Mouse (Mus musculus) granulocyte monocyte progenitor cell, adult 5-6 weeks (primary cell): ENCODE data around the gene Lrit3. TPM values are rescaled to one million over a fixed set of nuclear protein-coding genes. Genes with fewer than 3 reads are reported as not detected.
A peak's percentile ranks its signal among the peaks of the same experiment; 100 is the strongest.

Source experiments
- ATAC-seq: replicated peaks from 2 replicates; pipeline ENCODE4 v1.8.0; 2016; ENCODE audit warnings: mild to moderate bottlenecking, moderate TSS enrichment, inconsistent platforms; ENCODE audit not compliant: poor library complexity, severe bottlenecking
- total RNA-seq, 2 experiments: library from RNA; stranded (forward) in 1 of 2; stranded (reverse) in 1 of 2; fragments of 200-712, 200-1000 nt in 1 of 2; fragments of >200 nt in 1 of 2; fragmentation: Nextera tagmentation in 1 of 2; gene quantifications; 2 replicates each; pipeline ENCODE4 v1.2.3; 2014 to 2017

Lrit3 gene
- total RNA-seq (2014; fragmentation: Nextera tagmentation) (not detected in 2 replicates), total RNA-seq (2017) (not detected in 2 replicates)

DNA sequence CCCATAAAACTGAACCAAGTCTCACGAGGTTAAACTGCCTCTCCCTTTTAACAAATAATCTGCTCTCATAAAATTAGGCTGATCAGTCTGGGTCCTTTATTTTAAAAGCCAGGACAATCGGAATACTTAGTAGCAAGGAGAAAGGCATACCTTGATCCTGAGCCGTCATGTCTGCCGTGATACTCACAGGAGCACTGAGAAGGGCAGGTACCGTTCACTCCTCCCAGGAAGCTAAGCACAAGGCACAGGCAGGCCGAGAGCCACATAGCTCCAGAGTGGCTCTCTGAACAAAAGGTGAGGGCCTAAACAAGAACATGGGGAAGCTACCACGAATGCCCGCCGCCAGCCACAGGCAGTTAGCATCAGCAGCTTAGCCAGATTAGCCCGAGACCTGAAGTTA, at the start of gene Lrit3:
Gene Lrit3, minus strand, starts transcription at position 266 of the 400 bp plus-strand sequence.
- no peak for ATAC-seq

DNA sequence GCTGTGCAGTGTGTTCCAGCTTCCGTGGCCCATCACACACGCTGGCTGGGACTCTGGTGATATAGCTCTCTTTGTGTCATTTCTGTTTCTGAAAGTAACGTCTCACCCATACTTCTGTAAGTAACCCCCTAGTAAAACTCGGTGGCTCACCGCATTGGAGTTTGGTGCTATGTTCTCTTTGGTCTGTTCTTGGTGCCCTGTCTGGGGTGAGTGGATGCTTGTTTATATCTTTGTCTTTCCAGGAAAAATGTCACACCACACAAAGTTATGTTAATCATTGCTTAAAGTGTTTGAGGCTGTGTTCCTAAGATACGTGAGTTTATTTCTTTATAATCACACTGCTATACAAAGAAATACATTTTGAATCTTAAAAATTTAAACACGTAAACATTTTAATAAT, 43.0 kb upstream of the Lrit3 start:
- no peak for ATAC-seq

DNA sequence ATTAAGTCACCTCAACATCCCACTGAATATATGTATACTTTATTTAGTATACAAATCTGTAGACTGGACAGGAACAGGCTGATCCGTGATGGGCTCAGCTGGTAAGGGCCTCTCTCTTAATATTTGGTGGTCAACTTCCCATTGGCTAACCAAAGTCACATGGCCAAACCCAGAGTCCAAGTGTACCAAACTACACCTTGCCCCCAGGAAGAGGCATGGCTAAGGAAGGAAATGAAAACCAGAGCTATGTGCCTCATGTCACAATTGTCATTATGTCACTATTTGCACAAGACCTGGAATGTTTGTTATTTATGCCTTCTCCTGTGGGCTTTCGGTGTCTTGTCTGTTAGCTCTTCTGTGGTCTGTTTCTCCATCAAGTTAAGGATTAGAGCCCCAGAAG, 42.0 kb upstream of the Lrit3 start:
- peak; percentile 66 for ATAC-seq

DNA sequence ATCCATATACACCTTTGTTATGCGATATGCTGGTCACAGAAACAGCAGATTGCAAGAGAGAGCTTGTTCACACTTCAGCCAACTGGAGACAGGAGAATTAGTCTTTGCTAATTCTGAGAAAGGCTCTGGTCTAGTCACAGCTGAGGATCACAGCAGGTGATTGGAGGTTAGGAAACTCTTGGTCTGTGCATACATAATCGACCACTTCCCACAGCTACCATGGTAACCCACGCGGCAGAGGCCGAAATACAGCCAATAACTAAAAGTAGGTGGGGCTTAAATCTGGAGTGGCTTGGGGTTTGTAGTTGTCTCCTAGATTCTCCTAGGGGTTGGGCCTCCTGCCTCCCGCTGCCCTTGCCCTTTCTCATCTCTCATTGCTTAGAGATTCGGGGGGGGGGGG, 34.2 kb upstream of the Lrit3 start:
- 0 out of 2 replicates have a peak, but pooled peaks have one; percentile 21 for ATAC-seq

DNA sequence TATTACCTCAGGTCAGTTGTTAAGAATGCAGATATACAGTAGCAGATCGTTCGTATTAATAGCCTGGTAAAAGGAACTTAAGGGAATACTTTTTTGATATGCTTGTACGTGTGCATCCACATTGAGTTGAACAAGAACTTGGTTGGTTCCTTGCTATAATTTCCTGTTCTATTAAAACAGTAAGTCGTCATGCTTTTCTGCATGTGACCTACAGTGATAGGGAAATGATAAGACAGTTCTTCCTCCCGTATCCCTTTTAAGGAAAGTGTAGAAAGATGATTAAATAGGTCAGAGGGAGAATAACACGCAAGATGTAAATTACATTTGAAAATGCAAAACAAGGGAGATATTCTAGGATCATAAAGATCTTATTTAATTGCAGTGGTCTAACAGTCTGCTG, 33.1 kb upstream of the Lrit3 start:
- no peak for ATAC-seq

DNA sequence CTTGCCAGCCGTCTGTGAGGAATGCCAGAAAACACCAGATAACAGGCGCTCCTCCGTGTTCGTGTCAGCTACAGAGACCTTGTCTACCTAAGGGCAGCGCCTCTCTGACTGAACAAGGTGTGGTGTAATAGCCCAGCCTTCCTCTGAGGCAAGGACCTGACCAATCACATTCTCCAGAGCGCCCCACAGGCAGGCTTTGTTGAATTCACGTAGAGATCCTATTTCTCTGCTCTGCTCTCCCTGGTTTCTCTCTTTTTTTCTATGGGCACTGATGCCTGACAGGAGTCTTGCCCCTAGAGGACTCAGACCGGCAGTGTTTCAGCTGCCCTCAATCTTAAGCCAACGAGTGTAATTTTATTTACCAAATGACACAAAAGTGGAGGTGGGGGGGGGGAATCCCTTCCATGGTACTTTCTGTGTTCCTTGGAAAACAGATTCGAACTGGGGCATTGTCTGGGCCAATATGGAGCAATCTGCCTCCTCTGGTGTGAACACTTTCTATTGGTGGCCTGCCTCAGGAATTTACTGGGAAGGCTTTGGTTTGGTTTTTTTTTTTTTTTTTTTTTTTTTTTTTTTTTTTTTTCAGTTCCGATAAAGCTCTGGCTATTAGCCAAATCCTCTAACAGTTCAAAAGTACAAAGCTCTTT, 32.3 kb upstream of the Lrit3 start:
- no peak for ATAC-seq

DNA sequence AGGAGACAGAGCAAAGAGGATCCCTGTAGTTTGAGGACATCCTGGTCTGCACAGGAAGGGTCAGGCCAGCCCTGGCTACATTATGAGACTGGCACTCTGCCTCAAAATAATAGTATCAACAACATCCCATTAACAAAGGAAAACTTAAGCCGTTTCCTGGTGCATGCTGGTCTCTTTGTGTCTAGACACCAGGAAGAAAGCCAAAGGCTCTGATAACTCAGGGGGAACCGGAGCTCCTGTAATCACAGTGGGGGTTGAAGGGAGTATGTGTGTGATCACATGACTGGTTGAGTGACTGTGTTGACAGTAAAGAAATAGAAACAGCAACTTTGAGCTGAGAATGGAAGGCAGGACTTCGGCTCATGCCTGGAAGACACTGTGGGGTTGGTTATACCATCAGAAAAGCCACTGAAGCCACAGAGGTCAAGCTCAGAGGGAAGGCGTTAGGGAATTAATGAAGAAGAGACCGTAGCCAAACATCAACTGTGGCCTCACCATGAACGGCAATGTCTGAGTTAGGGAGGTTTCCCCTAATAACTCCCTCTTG, 31.6 kb upstream of the Lrit3 start, which contains the start of gene Cfi:
Gene Cfi, plus strand, starts transcription at position 497 of the 547 bp plus-strand sequence.
- ATAC-seq: no peak

DNA sequence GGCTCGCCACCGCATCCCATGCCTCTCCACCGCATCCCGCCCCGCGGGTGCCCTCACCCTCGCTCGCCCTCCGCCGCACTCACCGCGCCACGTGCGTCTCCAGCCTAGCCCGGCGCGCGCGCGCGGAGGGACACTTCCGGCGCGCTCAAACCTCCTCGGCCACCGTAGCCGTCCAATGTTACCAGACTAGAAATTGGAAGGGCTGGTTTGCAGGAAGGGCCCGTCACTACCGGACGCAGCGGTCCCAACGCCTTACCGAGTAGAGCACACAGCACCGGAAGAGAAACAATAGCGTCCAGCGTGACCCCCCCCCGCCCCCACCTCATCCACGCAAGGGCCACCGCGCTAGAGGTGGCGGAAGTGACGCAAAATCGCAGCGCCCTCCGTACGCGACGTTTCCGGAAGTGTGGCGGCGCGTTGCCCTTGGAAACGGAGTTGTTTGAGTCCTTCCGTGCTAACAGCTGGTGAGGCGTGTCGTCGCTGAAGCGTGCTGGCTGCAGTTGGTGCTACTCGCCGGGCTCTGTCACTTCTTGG, 27.3 kb upstream of the Lrit3 start, which contains the start of gene Gar1:
Gene Gar1, minus strand, starts transcription at position 362 of the 534 bp plus-strand sequence.
- ATAC-seq: peak; percentile 89

DNA sequence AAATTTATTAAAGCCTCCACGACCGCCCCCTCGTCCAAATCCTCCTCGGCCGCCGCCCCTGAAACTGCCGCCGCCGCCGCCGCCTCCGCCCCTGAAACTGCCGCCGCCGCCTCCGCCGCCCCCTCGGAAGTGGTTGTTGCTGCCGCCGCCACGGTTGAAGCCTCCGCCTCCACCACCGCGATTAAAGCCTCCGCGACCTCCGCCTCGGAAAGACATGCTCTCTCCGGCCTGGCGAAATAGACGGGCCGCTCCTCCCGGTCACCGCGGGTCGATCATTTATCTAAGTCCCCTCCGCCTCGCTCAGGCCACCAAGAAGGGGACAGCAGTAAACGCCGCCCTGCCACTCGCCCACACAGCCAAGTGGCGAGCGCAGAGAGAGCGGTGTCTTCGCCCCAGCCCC, 26.8 kb upstream of the Lrit3 start:
- peak; percentile 40 for ATAC-seq

DNA sequence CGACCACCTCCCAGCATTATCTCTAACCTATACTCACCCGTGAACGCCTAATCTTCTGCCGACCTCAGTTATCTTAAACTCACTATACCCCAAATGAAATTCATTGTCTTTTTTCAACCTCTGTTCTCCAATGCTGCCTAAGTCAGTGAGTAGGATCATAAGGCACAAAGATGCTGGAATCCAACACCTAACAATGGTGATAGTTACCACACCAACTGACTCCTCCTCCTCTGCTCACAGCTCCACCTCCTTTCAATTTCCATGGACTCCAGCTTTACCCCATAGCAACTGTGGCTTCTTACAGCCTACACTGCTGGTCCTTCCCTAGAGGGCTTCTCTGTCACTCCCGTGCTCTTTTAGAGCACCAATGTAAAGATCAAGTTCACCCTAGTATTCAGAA, 23.9 kb upstream of the Lrit3 start:
- ATAC-seq: no peak

DNA sequence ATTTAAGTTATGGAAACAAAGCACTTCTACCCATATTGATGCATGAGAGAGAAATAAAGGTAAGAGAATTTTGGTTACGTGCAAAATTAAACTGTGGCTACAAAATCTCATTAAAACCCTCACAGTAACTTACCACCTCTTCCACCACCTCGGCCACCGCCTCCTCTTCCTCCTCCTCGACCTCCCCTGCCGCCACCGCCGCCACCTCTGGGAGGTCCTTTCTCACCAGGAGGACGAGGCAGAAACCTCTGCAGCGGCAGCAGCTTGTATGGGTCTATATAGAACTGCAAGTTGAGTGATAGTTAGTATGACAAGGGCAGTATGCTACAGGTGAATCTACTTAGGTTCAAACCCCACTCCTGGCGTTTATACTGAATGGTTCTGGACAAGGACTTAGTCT, 22.9 kb upstream of the Lrit3 start:
- ATAC-seq: no peak

DNA sequence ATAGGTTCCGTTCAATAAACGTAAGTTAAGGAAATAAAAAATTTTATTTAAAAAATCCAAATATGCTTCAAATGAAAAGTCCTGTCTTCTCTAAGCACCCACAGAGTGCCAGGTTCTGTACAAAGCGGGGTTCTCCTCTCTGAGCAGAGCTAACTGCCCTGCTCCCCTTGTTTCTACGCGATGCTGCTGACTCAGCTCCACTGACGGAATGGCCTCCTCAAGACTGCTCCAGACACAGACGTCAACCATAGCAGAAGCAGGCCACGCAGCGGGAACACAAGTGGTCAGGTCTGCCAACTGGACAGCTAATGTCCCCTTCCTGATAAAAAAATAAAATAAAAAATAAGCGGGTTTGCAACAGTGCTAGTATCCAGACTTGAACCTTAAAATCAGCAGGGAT, 21.1 kb upstream of the Lrit3 start:
- no peak for ATAC-seq

DNA sequence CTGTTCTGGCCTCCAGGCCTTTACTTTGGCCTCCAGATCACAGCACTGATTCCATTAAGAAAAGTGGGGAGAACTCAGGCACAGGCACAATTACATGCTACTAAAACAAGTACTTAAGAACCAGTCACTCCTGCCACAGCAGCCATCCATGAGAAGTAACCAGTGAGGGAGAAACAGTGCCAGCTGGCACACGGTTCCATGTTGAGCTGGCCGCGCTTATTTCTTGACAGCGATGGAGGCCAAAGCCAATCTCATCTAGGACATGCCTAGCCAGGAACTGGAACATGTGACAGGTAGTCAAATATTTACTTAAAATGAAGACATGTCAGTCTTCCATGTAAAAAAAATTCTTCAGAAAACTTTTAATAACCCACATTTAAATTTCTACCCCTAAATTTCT, 20.3 kb upstream of the Lrit3 start:
- no peak for ATAC-seq

DNA sequence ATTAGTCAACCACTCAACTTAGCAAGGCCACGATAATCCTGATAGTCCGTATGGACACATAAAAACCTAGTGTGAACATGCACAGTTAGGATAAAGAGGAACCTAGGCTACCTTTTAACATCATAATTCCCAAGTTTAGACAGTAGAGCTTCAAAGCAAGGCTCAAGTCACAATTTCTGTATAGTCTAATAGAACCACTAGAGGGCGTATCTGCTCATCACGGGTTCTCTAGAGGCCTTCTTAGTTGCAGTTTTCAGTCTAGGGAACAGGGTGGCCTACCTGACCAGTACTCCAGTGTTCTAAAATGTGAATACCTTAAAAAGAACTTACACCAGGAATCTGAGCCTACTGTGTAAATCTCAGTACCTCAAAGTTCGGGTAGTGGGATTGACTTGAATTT, 19.5 kb upstream of the Lrit3 start:
- ATAC-seq: peak; percentile 93

DNA sequence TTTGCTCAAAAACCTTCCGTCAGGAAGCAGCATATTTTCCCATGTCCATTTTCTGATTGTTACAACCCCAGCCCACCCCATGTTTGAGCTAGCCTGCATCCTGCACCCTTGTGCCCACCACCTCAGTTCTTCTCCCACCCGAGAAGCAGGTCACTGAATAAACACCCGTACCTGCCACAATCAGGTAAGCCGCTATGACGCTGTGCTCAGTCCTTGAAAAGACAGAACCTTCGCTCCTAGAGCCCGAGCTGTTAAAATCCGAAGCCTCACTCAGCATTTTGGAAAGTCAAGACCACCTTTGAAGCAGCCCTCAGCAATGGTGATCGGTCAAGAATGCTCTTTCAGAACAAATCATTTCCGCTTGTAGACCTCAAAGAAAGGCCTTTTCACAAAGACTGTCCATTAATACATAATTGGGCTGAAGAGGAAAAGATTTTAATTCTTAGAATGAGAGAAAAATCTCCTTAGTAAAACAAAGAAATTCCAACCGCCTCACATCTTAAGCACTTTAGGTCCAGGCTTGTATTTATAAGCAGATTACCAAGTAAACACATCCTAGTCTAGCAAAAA, 18.5 kb upstream of the Lrit3 start, which contains the start of gene Rrh:
Gene Rrh, minus strand, starts transcription at position 382 of the 570 bp plus-strand sequence.
- no peak for ATAC-seq

DNA sequence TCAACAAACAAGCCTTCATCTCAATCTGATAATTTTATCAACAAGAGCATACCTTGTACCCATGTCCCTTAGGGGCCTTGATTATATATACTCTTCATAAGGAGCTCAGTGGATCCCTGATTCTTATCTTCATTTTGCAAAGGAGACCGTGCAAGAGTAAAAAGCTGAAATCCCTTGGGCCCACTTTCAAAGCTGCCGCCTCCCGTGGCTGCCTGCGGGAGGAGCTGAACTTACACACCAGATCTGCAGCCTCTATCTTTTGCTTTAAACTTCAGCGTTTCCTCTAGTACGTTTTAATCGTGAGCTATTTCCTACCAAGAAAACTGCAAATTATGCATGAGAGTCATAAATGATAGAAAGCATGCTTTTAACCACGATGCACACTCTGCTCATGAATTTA, 17.9 kb upstream of the Lrit3 start:
- no peak for ATAC-seq

DNA sequence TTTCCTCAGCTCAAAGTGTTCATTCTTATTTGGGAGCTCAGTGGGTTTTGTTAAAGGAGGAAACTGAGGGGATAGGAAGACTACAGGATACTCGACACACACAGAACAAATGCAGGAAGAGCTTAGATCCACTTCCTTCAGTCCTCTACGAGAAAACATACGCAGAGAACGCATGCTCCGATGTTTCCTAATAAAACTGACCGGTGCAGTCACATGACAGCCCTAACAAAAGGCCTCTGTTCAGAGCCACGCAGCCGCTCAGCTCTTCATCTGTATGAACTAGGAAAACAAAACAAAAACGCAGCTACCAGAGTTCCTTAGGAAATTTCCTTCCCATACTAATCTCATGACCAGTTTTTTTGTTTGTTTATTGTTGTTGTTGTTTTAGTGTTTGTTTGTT, 17.0 kb upstream of the Lrit3 start:
- ATAC-seq: no peak

DNA sequence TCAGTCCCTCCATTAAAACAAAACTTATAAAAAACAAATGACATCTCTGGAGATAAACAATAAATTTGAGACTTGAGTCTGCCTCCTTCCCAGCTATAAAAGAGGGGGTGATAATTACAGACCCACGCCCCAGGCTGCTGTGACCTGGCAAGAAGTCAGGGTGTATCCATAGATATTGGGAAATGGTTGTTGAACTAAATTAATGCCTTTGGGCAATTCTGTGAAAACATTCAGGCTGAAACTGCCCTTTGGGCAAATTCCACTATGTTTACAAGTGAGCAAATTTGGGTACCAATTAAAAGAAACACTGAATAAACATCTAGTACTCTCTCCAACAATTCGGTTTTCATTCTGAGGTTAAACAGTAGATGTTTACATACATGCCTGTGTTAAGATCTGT, 4.8 kb downstream of the Lrit3 start:
- no peak for ATAC-seq

DNA sequence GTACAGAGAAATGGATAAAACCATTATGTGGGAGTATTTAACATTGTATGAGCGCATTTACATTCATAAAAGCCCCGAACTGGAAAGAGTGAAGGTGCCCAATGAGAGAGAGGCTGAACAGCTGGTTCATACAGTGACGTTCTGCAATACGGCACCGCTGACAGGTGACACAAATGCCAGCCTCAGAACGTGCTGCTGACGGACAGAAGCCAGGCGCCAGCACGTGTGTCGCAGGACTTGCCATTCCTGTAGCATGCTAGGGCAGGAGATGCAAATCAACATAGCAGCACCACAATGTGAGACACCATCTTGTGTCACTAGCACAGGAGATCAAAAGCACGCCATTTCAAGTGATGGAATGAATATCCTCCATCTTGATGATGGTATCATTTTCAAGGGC, 5.3 kb downstream of the Lrit3 start:
- ATAC-seq: no peak

DNA sequence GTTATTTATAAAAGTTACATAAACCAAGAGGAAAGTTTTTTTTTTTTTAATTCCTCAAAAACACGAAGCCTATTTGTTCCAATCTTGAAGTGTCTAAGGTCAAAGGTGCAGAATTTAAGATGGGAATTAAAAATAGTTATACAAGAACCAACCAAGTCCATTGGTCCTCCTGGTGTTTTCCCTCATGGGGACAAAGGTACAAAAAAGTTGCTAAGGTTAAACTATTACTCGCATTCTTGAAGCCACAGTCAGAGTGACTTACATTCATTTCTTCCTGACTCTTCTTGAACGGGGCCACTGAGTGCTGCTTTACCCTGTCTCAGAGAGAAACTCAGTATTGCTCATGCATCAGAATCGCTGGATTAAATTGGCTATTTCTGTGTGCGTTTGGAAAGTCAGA, 6.5 kb downstream of the Lrit3 start:
- ATAC-seq: no peak

DNA sequence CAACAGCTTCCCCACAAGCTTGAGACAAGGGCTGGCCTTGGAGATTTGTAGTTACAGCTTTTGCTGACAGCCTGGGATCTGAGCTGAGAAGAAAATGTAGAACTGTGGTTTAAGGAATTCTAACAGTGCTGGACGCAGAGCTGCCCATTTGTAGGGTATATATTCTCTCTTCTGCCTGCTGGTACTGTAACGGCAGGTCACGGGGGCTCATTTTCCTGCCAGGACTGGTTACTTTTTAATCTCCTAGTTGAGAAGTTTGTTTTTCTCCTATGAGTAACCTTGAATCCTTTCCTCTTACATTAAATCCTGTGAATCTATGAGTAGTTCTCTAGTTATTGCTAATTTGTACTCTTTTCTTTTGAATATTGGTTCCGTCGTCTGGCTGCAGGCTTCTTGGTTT, 10.0 kb downstream of the Lrit3 start:
- no peak for ATAC-seq

DNA sequence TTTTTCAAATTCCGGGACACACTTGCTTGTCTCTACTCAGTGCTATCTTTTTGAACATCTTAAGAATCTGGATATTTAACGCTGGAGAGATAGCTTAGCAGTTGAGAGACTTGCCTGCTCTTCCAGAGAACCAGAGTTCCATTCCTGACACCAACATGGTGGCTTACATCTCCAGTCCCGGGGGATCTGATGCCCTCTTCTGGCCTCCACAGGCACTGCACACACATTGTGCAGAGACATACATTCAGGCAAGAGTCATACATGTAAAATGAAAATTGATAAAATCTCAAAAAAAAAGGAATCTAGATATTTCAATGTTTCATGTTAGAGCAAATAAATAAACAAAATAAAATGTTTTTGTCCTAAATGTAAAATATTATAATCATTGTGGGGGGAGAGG, 21.1 kb downstream of the Lrit3 start:
- no peak for ATAC-seq
